Mouse (Mus musculus) embryonic stem cell, embryonic (primary cell): ENCODE results near the gene Otop1.

ENCODE experiments used
- CTCF ChIA-PET, 4 experiments: fragments of 300-600 bp in 2 of 4; fragments of 350-600 bp in 2 of 4; sonication (Branson Sonifier 250); formaldehyde crosslinking; loops; one replicate each; lab custom pipeline; 2022; ENCODE audit warnings: inconsistent platforms in 2 of 4; lab: Charles Lee
- POLR2A ChIA-PET, 4 experiments: fragments of 300-600 bp in 2 of 4; fragments of 350-600 bp in 2 of 4; sonication (Branson Sonifier 250); formaldehyde crosslinking; loops; one replicate each; lab custom pipeline; 2022; ENCODE audit warnings: antibody characterized with exemption in 4 of 4, inconsistent platforms in 1 of 4; lab: Charles Lee

Gene Otop1

DNA sequence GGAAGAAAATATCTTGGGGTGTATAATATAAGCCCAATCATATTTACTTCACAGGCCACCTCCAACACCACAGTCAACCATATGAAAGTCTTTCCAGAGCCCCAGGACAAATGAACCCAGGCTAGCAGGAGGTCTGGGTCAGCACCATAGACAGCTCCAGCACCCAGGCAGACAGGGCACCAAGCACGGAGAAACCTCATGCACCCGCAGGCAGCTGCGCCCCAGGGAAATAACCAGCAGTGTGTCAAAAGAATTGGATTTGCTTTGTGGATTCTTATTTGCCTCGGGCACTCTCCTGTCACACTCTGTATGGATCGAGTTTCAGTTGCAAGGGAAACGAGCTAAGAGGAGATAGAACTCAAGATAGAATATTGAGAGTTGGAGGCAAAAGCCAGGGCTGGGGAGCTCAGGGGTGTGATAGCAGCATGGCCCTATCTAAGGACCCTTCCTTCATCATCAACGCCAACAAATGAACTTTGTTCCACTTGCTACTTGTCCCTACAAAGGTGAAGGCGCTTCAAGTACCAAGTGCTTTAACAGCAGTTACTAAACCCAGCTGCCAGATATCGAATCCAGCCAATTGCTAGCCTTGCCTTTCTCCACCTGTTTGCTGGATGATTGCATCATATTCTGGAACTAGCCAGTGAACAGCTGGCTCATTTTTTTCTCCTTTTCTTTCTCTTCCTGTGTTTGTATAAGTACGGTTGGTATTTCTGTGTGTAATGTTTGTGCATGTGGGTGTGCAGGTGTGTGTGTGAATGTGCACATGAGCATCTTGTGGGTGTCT is 71.1 kb downstream of the Otop1 start:
- POLR2A ChIA-PET, result interaction anchor here in 2 of 4 experiments (0.6 to 1.3 kb wide), 3 partner anchors 13 to 174 kb away, joined by 3 to 4 read pairs (median 4); no protein-coding TSS in a partner anchor

DNA sequence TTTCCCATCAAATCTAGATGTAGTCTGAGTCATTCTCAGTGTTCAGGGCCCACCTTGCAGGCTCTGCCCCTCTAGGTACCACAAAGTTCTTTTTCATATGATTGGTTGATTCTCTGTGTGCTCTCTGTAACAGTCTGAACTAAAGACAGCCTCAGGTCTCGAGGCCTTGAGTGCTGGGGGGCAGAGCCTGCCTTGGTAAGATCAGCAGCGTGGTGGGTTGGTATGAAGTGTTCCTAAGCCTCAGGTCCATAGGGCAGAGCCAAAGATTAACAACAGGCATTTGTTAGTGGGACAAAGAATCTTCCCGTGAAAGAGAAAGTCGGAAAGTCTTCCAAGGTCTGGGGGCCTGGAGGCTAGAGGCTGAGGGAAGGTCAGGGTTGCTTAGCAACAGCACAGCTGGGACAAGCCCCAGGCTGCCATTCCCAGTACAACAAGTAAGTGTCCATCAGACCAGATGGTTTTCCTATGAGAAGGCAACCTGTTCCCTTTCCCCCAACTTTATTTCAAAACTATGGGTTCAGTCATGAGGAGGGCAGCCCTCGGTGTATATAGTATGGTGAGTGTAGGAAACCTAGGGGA is 74.7 kb downstream of the Otop1 start:
- ChIA-PET POLR2A (no interaction called here), CTCF (no interaction called here)

More for the DNA sequence above, 71.1 kb downstream of the Otop1 start:
- CTCF ChIA-PET, result interaction anchor here in 1 of 4 experiments (0.7 kb wide), 2 partner anchors 39 to 234 kb away, joined by 3 read pairs; no protein-coding TSS in a partner anchor
